Mouse (Mus musculus) heart, embryonic 15.5 days (tissue): ENCODE results near the gene Swt1. TPM values are rescaled to one million over a fixed set of nuclear protein-coding genes. Genes with fewer than 3 reads are reported as not detected.
"Not testable (repeated sequence)": the region's sequence is repeated elsewhere in the genome, so short reads cannot be mapped to it uniquely, and the experiment has no call there.

ENCODE experiments used
- ATAC-seq: fragments of 200-750 bp; cut with Nextera tagmentation; replicated peaks from 2 replicates; pipeline ENCODE4 v1.8.0; 2017; ENCODE audit warnings: low read depth, moderate TSS enrichment; ENCODE audit not compliant: insufficient number of reproducible peaks, insufficient read depth, low FRiP score
- H3K27ac ChIP-seq: fragments of 300-500 bp; sonication (generic); 2 replicates; pipeline ENCODE4 v1.5.1; 2015; ENCODE audit warnings: mild to moderate bottlenecking, inconsistent platforms
- H3K27me3 ChIP-seq: fragments of 300-500 bp; sonication (generic); 2 replicates; pipeline ENCODE4 v1.6.1; 2015; ENCODE audit warnings: inconsistent platforms
- H3K36me3 ChIP-seq: fragments of 300-500 bp; sonication (generic); 2 replicates; pipeline ENCODE4 v1.6.1; 2015; ENCODE audit warnings: mild to moderate bottlenecking, inconsistent platforms
- H3K4me1 ChIP-seq: fragments of 300-500 bp; sonication (generic); replicated peaks from 2 replicates; pipeline ENCODE4 v1.6.1; 2015; ENCODE audit warnings: inconsistent platforms
- H3K4me2 ChIP-seq: fragments of 300-500 bp; sonication (generic); 2 replicates; pipeline ENCODE4 v1.6.1; 2015; ENCODE audit warnings: inconsistent platforms, mild to moderate bottlenecking, moderate library complexity
- H3K4me3 ChIP-seq: fragments of 300-500 bp; sonication (generic); 2 replicates; pipeline ENCODE4 v1.5.1; 2015; ENCODE audit warnings: mild to moderate bottlenecking, inconsistent platforms
- H3K9ac ChIP-seq: fragments of 300-500 bp; sonication (generic); 2 replicates; pipeline ENCODE4 v1.6.1; 2015; ENCODE audit warnings: mild to moderate bottlenecking, inconsistent platforms
- H3K9me3 ChIP-seq: fragments of 300-500 bp; sonication (generic); replicated peaks from 2 replicates; pipeline ENCODE4 v1.6.1; 2016; ENCODE audit warnings: inconsistent platforms
- WGBS: fragments of 180-500 bp; shearing (Covaris S2); methylation state at CpG from one replicate; pipeline ENCODE4 v1.1.7; 2015; ENCODE audit warnings: mixed read lengths; 5-methylcytosine and 5-hydroxymethylcytosine counted together
- polyA plus RNA-seq: library from polyadenylated mRNA; unstranded; fragments of >200 nt; fragmentation: Nextera tagmentation; extraction: Ambion mirVana; gene quantifications from 2 replicates; pipeline ENCODE4 v1.2.1, GENCODE M21; 2015

The Swt1 gene
- polyA plus RNA-seq, 1 experiment from 2014 or later, result 16.9 TPM

- ATAC-seq, result no peak
- H3K36me3 ChIP-seq, result peaks cover 53% of the 10 kb centered on the region
- H3K4me1 ChIP-seq, result peaks cover 5% of the 10 kb centered on the region; the same call in 1 of the 2 replicates
- 88% methylated on average over 5 of the region's 5 CpGs for WGBS
- H3K4me2 ChIP-seq, result no peak overlapping the region
- H3K4me3 ChIP-seq, result no peak overlapping the region
- no peaks in the 10 kb centered on the region for H3K27me3 ChIP-seq
- no peak overlapping the region for H3K27ac ChIP-seq
- no peaks in the 10 kb centered on the region for H3K9me3 ChIP-seq
- H3K9ac ChIP-seq, result no peak overlapping the region
These were observed 60.4 kb downstream of the Swt1 start for GRCm38 (mm10) chr1:151367721-151368324.

GRCm38 (mm10) chr1:151366944-151367605, 61.2 kb downstream of the Swt1 start:
- no peak overlapping the region for H3K4me2 ChIP-seq
- H3K36me3 ChIP-seq, result peaks cover 61% of the 10 kb centered on the region
- H3K4me3 ChIP-seq, result no peak overlapping the region
- no peaks in the 10 kb centered on the region for H3K27me3 ChIP-seq
- H3K9me3 ChIP-seq, result no peaks in the 10 kb centered on the region
- WGBS, result 87% methylated on average over 8 of the region's 8 CpGs
- no peak for ATAC-seq
- H3K9ac ChIP-seq, result no peak overlapping the region
- no peak overlapping the region for H3K27ac ChIP-seq
- H3K4me1 ChIP-seq, result peaks cover 5% of the 10 kb centered on the region; the same call in 1 of the 2 replicates

GRCm38 (mm10) chr1:151359374-151359773, 68.9 kb downstream of the Swt1 start:
- H3K4me2 ChIP-seq, result no peak overlapping the region
- H3K9me3 ChIP-seq, result no peaks in the 10 kb centered on the region
- no peak for ATAC-seq
- H3K4me3 ChIP-seq, result no peak overlapping the region
- peaks cover 93% of the 10 kb centered on the region for H3K36me3 ChIP-seq
- H3K27ac ChIP-seq, result no peak overlapping the region
- no peak overlapping the region for H3K9ac ChIP-seq
- 85% methylated on average over 3 of the region's 3 CpGs for WGBS
- no peaks in the 10 kb centered on the region for H3K4me1 ChIP-seq
- no peaks in the 10 kb centered on the region for H3K27me3 ChIP-seq

- Histone ChIP-seq H3K4me3 (no peak overlapping the region), H3K27me3 (no peaks in the 10 kb centered on the region), H3K36me3 (peaks cover 96% of the 10 kb centered on the region), H3K9me3 (no peaks in the 10 kb centered on the region), H3K4me2 (no peak overlapping the region), H3K9ac (no peak overlapping the region), H3K27ac (no peak overlapping the region), H3K4me1 (no peaks in the 10 kb centered on the region)
- 88% methylated on average over 5 of the region's 5 CpGs for WGBS
- ATAC-seq, result no peak
These were observed 72.3 kb downstream of the Swt1 start for GRCm38 (mm10) chr1:151355994-151356393.

GRCm38 (mm10) chr1:151352911-151353310, 75.3 kb downstream of the Swt1 start:
- WGBS, result 86% methylated on average over 2 of the region's 2 CpGs
- no peak overlapping the region for H3K4me2 ChIP-seq
- ATAC-seq, result no peak
- no peak overlapping the region for H3K27ac ChIP-seq
- H3K4me1 ChIP-seq, result peaks cover 14% of the 10 kb centered on the region
- H3K9me3 ChIP-seq, result no peaks in the 10 kb centered on the region
- H3K9ac ChIP-seq, result no peak overlapping the region
- H3K4me3 ChIP-seq, result no peak overlapping the region
- peaks cover 76% of the 10 kb centered on the region for H3K36me3 ChIP-seq
- no peaks in the 10 kb centered on the region for H3K27me3 ChIP-seq

- H3K27ac ChIP-seq, result peak overlapping the region; percentile 4; the same call in 1 of the 2 replicates
- peak overlapping the region; percentile 33 for H3K4me2 ChIP-seq
- H3K9me3 ChIP-seq, H3K9ac ChIP-seq, H3K27me3 ChIP-seq, ATAC-seq: not testable (repeated sequence)
- WGBS, result 63% methylated on average over 4 of the region's 4 CpGs
- peaks cover 35% of the 10 kb centered on the region for H3K36me3 ChIP-seq
- H3K4me3 ChIP-seq, result peak overlapping the region; percentile 6; the same call in 1 of the 2 replicates
- H3K4me1 ChIP-seq, result peaks cover 20% of the 10 kb centered on the region
These were observed 80.0 kb downstream of the Swt1 start for GRCm38 (mm10) chr1:151348293-151348692.

- Histone ChIP-seq H3K4me3 (peak overlapping the region; percentile 90), H3K9me3 (no peaks in the 10 kb centered on the region), H3K36me3 (peaks cover 19% of the 10 kb centered on the region), H3K27ac (peak overlapping the region; percentile 98), H3K4me2 (peak overlapping the region; percentile 83), H3K9ac (peak overlapping the region; percentile 90), H3K4me1 (peaks cover 27% of the 10 kb centered on the region), H3K27me3 (no peaks in the 10 kb centered on the region)
- WGBS, result 11% methylated on average over 6 of the region's 6 CpGs
- ATAC-seq, result no peak
These were observed 81.6 kb downstream of the Swt1 start for GRCm38 (mm10) chr1:151346681-151347127.

- H3K27me3 ChIP-seq, result no peaks in the 10 kb centered on the region
- H3K4me1 ChIP-seq, result peaks cover 33% of the 10 kb centered on the region
- H3K9me3 ChIP-seq, result no peaks in the 10 kb centered on the region
- peak overlapping the region; percentile 90 for H3K4me3 ChIP-seq
- H3K27ac ChIP-seq, result peak overlapping the region; percentile 98
- ATAC-seq, result no peak
- H3K4me2 ChIP-seq, result peak overlapping the region; percentile 83
- H3K9ac ChIP-seq, result peak overlapping the region; percentile 90
- H3K36me3 ChIP-seq, result peaks cover 10% of the 10 kb centered on the region; the same call in 1 of the 2 replicates
These were observed 82.4 kb downstream of the Swt1 start for GRCm38 (mm10) chr1:151345863-151346195.

- H3K36me3 ChIP-seq, result peaks cover 8% of the 10 kb centered on the region; the same call in 1 of the 2 replicates
- under 1% methylated on average over 55 of the region's 55 CpGs for WGBS
- peak overlapping the region; percentile 90 for H3K9ac ChIP-seq
- peaks cover 35% of the 10 kb centered on the region for H3K4me1 ChIP-seq
- H3K4me2 ChIP-seq, result peak overlapping the region; percentile 83
- ATAC-seq, result peak; percentile 76
- H3K4me3 ChIP-seq, result peak overlapping the region; percentile 90
- H3K27ac ChIP-seq, result peak overlapping the region; percentile 98
- no peaks in the 10 kb centered on the region for H3K27me3 ChIP-seq
- no peaks in the 10 kb centered on the region for H3K9me3 ChIP-seq
These were observed 83.0 kb downstream of the Swt1 start for GRCm38 (mm10) chr1:151345109-151345862.

GRCm38 (mm10) chr1:151344283-151345108, 83.8 kb downstream of the Swt1 start, which contains the start of gene Ivns1abp:
Gene Ivns1abp, plus strand, starts transcription at chr1:151344477.
- peak within 1 kb of the TSS; percentile 83 for H3K4me2 ChIP-seq

More at GRCm38 (mm10) chr1:151344283-151345108, 83.8 kb downstream of the Swt1 start, which contains the start of gene Ivns1abp:
- Histone ChIP-seq H3K9me3 (no peaks in the 10 kb centered on the region), H3K4me1 (peaks cover 37% of the 10 kb centered on the region), H3K36me3 (peaks cover 2% of the 10 kb centered on the region; the same call in 1 of the 2 replicates), H3K9ac (peak within 1 kb of the TSS; percentile 90), H3K27me3 (no peaks in the 10 kb centered on the region), H3K4me3 (peak within 1 kb of the TSS; percentile 90), H3K27ac (peak within 1 kb of the TSS; percentile 98)
- under 1% methylated on average over 89 of the region's 104 CpGs for WGBS
- ATAC-seq, result peak; percentile 90
